Mouse (Mus musculus): Measurements from ENCODE around the gene Pmis2.
A peak's percentile ranks its signal among the peaks of the same experiment; 100 is the strongest.

Gene Pmis2

DNA sequence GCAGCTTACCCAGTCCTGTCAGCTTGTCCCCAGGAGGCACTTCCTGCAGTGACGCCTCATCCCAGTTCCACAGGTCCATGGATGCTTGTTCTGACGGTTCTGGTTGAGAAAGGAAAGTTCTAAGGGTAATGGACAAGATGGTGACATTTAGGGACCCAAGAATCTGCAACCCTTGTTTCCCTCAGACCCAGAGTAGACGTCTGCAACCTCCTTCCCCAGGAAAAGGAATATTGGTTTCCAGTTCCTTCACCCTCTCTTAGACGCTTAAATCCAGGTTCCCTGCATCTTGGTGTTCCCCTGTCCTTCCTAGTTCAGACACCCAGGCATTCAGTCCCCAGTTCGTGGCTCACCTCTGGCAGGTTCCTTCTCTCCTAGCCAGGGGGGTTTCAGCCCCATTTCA, 35.7 kb downstream of the Pmis2 start, which contains the start of gene Etv2:
Etv2 (minus strand) TSS at position 101 of the 400 bp plus-strand sequence.
- ATAC-seq (ENCODE audit: insufficient number of reproducible peaks, low FRiP score, low TSS enrichment) = no peak

- ATAC-seq (ENCODE audit: insufficient number of reproducible peaks, low FRiP score, low TSS enrichment) = no peak
Observed at GRCm38 (mm10) chr7:30634621-30635020, 36.8 kb downstream of the Pmis2 start.

DNA sequence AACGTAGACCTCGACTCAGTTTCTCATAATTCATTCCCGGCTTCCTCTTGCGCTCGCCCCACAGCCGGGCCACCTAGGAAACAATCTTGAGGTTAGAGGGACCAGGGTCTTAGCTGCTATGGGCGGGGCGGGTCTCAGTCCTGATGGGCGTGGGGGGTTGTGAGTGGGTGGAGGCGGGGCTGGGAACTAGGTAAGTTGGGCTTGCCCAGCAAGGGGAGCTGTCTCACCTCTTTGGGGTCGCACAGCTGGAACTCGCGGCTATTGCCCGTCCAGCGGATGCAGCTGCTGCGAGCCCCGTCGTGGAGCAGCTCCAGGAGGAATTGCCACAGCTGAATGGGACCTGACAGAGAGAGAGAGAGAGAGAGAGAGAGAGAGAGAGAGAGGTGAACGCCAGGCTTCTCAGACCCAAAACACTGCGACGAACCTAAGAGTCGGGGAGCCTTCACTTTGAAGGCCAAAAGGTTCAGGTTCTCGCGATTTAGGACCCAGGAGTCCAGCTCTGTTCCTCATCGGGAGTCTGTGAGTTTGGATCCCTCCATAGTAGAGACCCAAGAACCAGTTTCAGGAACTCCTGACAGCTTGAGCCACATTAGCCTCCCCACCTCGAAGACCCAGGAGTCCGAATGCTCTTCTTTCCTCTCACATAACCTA, 37.5 kb downstream of the Pmis2 start:
- ATAC-seq (ENCODE audit: insufficient number of reproducible peaks, low FRiP score, low TSS enrichment) = no peak

GRCm38 (mm10) chr7:30629013-30629412, 42.4 kb downstream of the Pmis2 start:
- no peak for ATAC-seq (ENCODE audit: insufficient number of reproducible peaks, low FRiP score, low TSS enrichment)

DNA sequence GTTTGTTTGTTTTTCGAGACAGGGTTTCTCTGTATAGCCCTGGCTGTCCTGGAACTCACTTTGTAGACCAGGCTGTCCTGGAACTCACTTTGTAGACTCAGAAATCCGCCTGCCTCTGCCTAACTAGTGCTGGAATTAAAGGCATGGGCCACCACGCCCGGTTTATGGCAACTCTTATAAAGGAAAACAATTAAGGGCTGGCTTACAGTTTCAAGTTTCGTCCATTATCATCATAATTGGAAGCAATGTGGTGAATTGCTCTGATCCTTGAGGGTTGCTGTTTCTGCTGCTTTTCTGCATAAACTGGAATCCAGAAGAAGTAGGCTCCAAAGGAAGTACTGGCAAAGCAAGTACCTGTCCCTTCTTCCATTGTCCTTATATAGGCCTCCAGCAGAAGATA, 44.8 kb downstream of the Pmis2 start:
- no peak for ATAC-seq (ENCODE audit: insufficient number of reproducible peaks, low FRiP score, low TSS enrichment)

DNA sequence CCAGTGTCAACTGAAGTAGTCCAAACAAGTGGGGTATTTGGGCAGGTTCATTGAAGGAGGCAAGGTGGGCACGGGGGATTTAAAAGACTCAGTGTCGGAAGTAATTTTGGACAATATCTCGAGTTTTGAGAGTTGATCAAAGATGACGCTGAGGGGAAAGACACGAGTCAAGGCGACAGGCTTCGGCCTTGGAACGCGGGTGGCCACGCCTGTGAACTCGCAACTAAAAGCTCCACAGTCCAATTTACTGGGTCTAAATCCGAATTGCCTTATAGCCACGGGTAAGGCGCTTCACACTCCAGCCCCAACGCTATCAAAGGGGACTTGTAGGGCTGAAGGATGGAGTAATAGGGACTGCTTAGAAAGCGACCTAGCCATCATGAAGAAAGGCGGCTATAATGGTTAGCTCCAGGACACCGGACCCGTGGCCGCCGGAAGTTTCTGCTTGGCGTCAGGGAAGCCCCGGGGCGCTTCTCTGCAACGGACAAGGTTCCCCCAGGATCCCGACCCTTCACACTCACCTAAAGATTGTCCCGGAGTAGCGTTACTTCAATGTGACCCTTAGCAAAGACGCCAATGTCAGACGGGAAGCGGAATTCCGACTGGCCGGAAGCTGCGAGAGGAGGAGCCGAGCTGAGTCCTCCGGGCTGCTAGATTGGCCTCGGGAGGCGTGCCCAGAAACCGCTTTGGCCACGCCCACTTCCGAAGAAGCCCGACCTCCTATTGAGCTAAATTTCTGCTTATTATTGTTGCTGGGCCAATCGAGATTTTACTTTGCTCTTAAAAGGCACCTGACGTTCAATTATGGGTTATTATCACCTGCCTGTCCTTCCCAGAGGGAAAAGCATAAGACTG, 45.6 kb downstream of the Pmis2 start, which contains the start of gene Cox6b1:
Cox6b1 (minus strand) TSS at position 622 of the 855 bp plus-strand sequence.
- peak; percentile 90 for ATAC-seq (ENCODE audit: insufficient number of reproducible peaks, low FRiP score, low TSS enrichment)

Measured in cerebellum, adult (tissue).